Mouse (Mus musculus) bone marrow macrophage, adult 2 months (primary cell): ENCODE measurements around the gene Nup210l.

Experiments used
- CTCF ChIP-seq: IDR thresholded peaks from 2 replicates; pipeline ENCODE4 v1.5.1; 2012; ENCODE audit warnings: low read depth, mild to moderate bottlenecking, low read length, moderate library complexity
- POLR2A ChIP-seq: IDR thresholded peaks from 2 replicates; pipeline ENCODE4 v1.6.1; 2012; ENCODE audit warnings: mild to moderate bottlenecking, low read depth, low read length, borderline replicate concordance

DNA sequence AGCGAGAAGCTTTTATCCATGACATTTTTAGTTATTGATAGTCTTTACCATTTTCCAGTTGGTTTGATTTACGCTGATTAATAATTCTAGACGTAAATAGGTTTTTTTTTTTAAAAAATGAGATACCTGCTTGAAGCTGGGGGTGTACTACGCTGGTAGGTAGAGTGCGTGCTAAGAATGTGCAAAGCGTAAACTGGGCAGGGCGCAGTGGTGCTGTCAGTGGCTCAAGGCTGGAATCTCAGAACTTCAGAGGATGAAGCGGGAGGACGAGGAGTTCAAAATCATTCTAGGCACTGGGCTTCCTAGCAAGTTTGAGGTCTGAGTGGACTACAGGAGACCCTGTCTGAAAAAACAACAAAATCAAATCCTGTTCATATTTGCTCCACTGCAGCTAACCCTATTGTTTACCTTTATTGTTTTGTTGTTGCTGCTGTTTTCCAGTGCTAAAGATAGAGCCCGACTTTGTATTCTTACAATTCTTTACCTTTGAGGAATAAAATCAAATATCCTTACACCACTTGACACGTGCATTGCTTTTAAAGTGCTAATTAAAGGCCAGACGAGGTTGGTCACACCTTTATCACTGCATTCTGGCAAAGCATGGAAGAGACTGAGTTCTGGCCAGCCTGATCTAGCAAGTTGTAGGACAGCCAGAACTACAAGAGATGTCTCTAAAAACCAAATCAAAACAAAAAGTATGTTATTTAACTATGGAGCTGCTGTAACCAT, 110.2 kb downstream of the Nup210l start:
- TF ChIP-seq POLR2A, result no peak
- TF ChIP-seq CTCF, result no peak
